Mouse (Mus musculus) liver, adult 2 months (tissue): ENCODE results near the gene Mrgprg.

Experiments used
- CTCF ChIP-seq: fragments of 200-500 bp; IDR thresholded peaks from 2 replicates; pipeline ENCODE4 v1.5.1; 2011; ENCODE audit warnings: low read depth, low read length, control low read depth
- POLR2A ChIP-seq: fragments of 200-500 bp; IDR thresholded peaks from 2 replicates; pipeline ENCODE4 v1.6.1; 2011; ENCODE audit warnings: low read length, control low read depth; ENCODE audit not compliant: insufficient read depth; ENCODE audit errors: extremely low read depth

DNA sequence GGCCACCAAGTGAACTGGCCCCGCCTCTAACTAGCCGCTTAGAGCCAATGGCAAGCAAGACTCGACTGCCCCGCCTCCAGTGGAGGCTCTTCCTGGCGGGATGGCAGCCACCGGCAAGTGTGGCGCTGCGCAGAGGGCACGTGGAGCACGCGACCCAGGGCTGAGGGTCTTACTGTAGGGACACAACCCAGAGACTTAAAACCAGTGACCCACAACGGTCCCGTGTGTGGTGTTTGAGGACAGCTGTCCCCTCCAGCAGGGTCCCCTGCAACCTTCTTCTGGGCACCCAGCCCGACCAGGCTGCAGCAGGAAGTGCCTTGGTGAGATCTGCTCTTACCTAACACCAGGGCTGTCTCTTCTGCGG, 9.8 kb downstream of the Mrgprg start:
- no peak for TF ChIP-seq CTCF
- peak; percentile 23; the same call in 1 of the 2 replicates for TF ChIP-seq POLR2A
